Mouse (Mus musculus): ENCODE data around the gene Zcchc24.

Gene Zcchc24

GRCm38 (mm10) chr14:25686216-25686945 is 82.5 kb downstream of the Zcchc24 start:
- CTCF ChIA-PET = no interaction called here

GRCm38 (mm10) chr14:25682020-25682419 is 86.8 kb downstream of the Zcchc24 start:
- CTCF ChIA-PET = no interaction called here

GRCm38 (mm10) chr14:25679625-25680024 is 89.2 kb downstream of the Zcchc24 start:
- CTCF ChIA-PET = no interaction called here

- CTCF ChIA-PET = no interaction called here
Measured at GRCm38 (mm10) chr14:25667587-25667986, 101.3 kb downstream of the Zcchc24 start.

GRCm38 (mm10) chr14:25666668-25667376 is 102.0 kb downstream of the Zcchc24 start:
- CTCF ChIA-PET = no interaction called here

GRCm38 (mm10) chr14:25665314-25665970 is 103.4 kb downstream of the Zcchc24 start:
- CTCF ChIA-PET = no interaction called here

- CTCF ChIA-PET = no interaction called here
Measured at GRCm38 (mm10) chr14:25664310-25664695, 104.5 kb downstream of the Zcchc24 start.

GRCm38 (mm10) chr14:25663649-25664309 is 105.1 kb downstream of the Zcchc24 start:
- CTCF ChIA-PET = no interaction called here
